Mouse (Mus musculus) MEL (cell line): ENCODE data around the gene Dhrs11. TPM values are rescaled to one million over a fixed set of nuclear protein-coding genes. Genes with fewer than 3 reads are reported as not detected.

Experiments used
- DNase-seq: peaks from one replicate; pipeline ENCODE4 v3.0.0; 2011; ENCODE audit warnings: low read depth, low spot score
- H3K27ac ChIP-seq: 2 replicates; pipeline ENCODE4 v1.5.1; 2012; ENCODE audit warnings: low read depth, mild to moderate bottlenecking, control low read depth, low read length, moderate library complexity; ENCODE audit not compliant: control insufficient read depth
- H3K27me3 ChIP-seq, 2 experiments: fragments of 150-350 bp in 1 of 2; sonication (generic) in 1 of 2; 2 replicates each; pipeline ENCODE4 v1.6.1; 2012; ENCODE audit warnings: low read length in 2 of 2, mild to moderate bottlenecking in 2 of 2, improper control_type of control experiment in 1 of 2, moderate library complexity in 1 of 2; ENCODE audit not compliant: insufficient read depth in 2 of 2, control insufficient read depth in 1 of 2
- H3K36me3 ChIP-seq, 2 experiments: 2 replicates each; pipeline ENCODE4 v1.6.1; 2012 to 2014; ENCODE audit warnings: low read length in 2 of 2, improper control_type of control experiment in 1 of 2, inconsistent platforms in 1 of 2, mild to moderate bottlenecking in 1 of 2; ENCODE audit not compliant: insufficient read depth in 2 of 2, control insufficient read depth in 1 of 2
- H3K4me1 ChIP-seq, 2 experiments: fragments of 150-350 bp in 1 of 2; sonication (generic) in 1 of 2; 2 replicates each; pipeline ENCODE4 v1.6.1; 2012; ENCODE audit warnings: low read length in 2 of 2, improper control_type of control experiment in 1 of 2, mild to moderate bottlenecking in 1 of 2; ENCODE audit not compliant: insufficient read depth in 2 of 2, control insufficient read depth in 1 of 2
- H3K4me3 ChIP-seq, 2 experiments: fragments of 150-350 bp in 1 of 2; sonication (generic) in 1 of 2; 2 replicates each; pipeline ENCODE4 v1.5.1; 2012; ENCODE audit warnings: low read depth in 2 of 2, low read length in 2 of 2, mild to moderate bottlenecking in 2 of 2, moderate library complexity in 2 of 2, control low read depth in 1 of 2, improper control_type of control experiment in 1 of 2; ENCODE audit not compliant: control insufficient read depth in 1 of 2, insufficient read depth in 1 of 2
- H3K79me2 ChIP-seq: 2 replicates; pipeline ENCODE4 v1.6.1; 2012; ENCODE audit warnings: mild to moderate bottlenecking, low read length, moderate library complexity; ENCODE audit not compliant: control insufficient read depth, poor library complexity, insufficient read depth
- H3K9ac ChIP-seq: 2 replicates; pipeline ENCODE4 v1.6.1; 2012; ENCODE audit warnings: low read depth, mild to moderate bottlenecking, control low read depth, low read length, moderate library complexity; ENCODE audit not compliant: control insufficient read depth, poor library complexity, severe bottlenecking
- H3K9me3 ChIP-seq: fragments of 150-350 bp; sonication (generic); replicated peaks from 2 replicates; pipeline ENCODE4 v1.6.1; 2012; ENCODE audit warnings: mild to moderate bottlenecking, low read length, improper control_type of control experiment, moderate library complexity; ENCODE audit not compliant: insufficient read depth
- CHD1 ChIP-seq: IDR thresholded peaks from 2 replicates; pipeline ENCODE4 v1.6.1; 2012; ENCODE audit warnings: low read depth, mild to moderate bottlenecking, inconsistent platforms, low read length, improper control_type of control experiment
- EP300 ChIP-seq, 2 experiments: IDR thresholded peaks; 2 replicates each; pipeline ENCODE4 v1.6.1; 2011; ENCODE audit warnings: improper control_type of control experiment in 2 of 2, low read length in 2 of 2, low read depth in 1 of 2, mild to moderate bottlenecking in 1 of 2
- MAZ ChIP-seq: IDR thresholded peaks from 2 replicates; pipeline ENCODE4 v1.6.1; 2012; ENCODE audit warnings: low read depth, mild to moderate bottlenecking, inconsistent platforms, low read length, improper control_type of control experiment
- MEF2A ChIP-seq: IDR thresholded peaks from 2 replicates; pipeline ENCODE4 v1.6.1; 2014; ENCODE audit warnings: low read depth, mild to moderate bottlenecking, inconsistent platforms, low read length, improper control_type of control experiment; ENCODE audit not compliant: poor library complexity, insufficient replicate concordance, severe bottlenecking; ENCODE audit errors: extremely low read depth
- MYC ChIP-seq: IDR thresholded peaks from 2 replicates; pipeline ENCODE4 v1.6.1; 2011; ENCODE audit warnings: low read depth, mild to moderate bottlenecking, low read length, improper control_type of control experiment, moderate library complexity
- NELFE ChIP-seq: IDR thresholded peaks from 2 replicates; pipeline ENCODE4 v1.6.1; 2011; ENCODE audit warnings: low read depth, low read length, improper control_type of control experiment
- POLR2A ChIP-seq, 2 experiments: IDR thresholded peaks; 2 replicates each; pipeline ENCODE4 v1.6.1; 2011 to 2012; ENCODE audit warnings: low read length in 2 of 2, mild to moderate bottlenecking in 2 of 2, control low read depth in 1 of 2, improper control_type of control experiment in 1 of 2, low read depth in 1 of 2, moderate library complexity in 1 of 2; ENCODE audit not compliant: control insufficient read depth in 1 of 2, insufficient read depth in 1 of 2, poor library complexity in 1 of 2
- RAD21 ChIP-seq: IDR thresholded peaks from 2 replicates; pipeline ENCODE4 v1.6.1; 2011; ENCODE audit warnings: mild to moderate bottlenecking, low read depth, low read length, improper control_type of control experiment
- TAL1 ChIP-seq: IDR thresholded peaks from 2 replicates; pipeline ENCODE4 v1.6.1; 2012; ENCODE audit warnings: mild to moderate bottlenecking, inconsistent platforms, low read length, moderate library complexity, mixed read lengths
- ZC3H11A ChIP-seq: IDR thresholded peaks from 2 replicates; pipeline ENCODE4 v1.6.1; 2012; ENCODE audit warnings: low read depth, mild to moderate bottlenecking, inconsistent platforms, low read length, improper control_type of control experiment
- polyA plus RNA-seq, 2 experiments: library from polyadenylated mRNA; stranded (reverse) in 1 of 2; unstranded in 1 of 2; fragments of >175 nt in 1 of 2; fragments of >200 nt in 1 of 2; gene quantifications; 2 replicates each; pipeline versions ENCODE4 v1.2.1 to v1.2.4; 2012; ENCODE audit warnings: low replicate concordance in 2 of 2, low read depth in 1 of 2; ENCODE audit not compliant: insufficient read length in 2 of 2, insufficient read depth in 1 of 2, missing spikeins in 1 of 2
- total RNA-seq: library from RNA; depleted of rRNA; stranded (reverse); fragments of 300-350 nt; gene quantifications from 2 replicates; pipeline ENCODE4 v1.2.3, GENCODE M21; 2012

Gene Dhrs11
- total and polyA plus RNA-seq, 3 experiments, result 36.6 to 37.7 TPM; not detected in 1

- TF ChIP-seq MEF2A, result no peak
- TF ChIP-seq CHD1, result no peak
- TF ChIP-seq MAZ, result peak; percentile 100; the same call in 1 of the 2 replicates
Measured at GRCm38 (mm10) chr11:84823484-84823897, 5.3 kb downstream of the Dhrs11 start (continued).

GRCm38 (mm10) chr11:84822487-84822886 lies 6.3 kb downstream of the Dhrs11 start:
- peak overlapping the region in 1 of 2 experiments; percentile 7; a peak in 1 of 4 replicates for H3K4me3 ChIP-seq
- no peaks in the 10 kb centered on the region for H3K27me3 ChIP-seq
- H3K4me1 ChIP-seq, result peaks cover 15 to 62% of the 10 kb centered on the region in 2 experiments
- no peak for TF ChIP-seq NELFE
- 0 out of 4 replicates have a peak, but pooled peaks of 1 of the 2 experiments have one; percentile 9 for TF ChIP-seq EP300 (IDR thresholded peaks at IDR 0.05; ENCODE audit: low read depth in 1 of 2, low read length in 2 of 2)
- TF ChIP-seq POLR2A (IDR thresholded peaks at IDR 0.05; ENCODE audit: control insufficient read depth in 1 of 2, insufficient read depth in 1 of 2, low read depth in 1 of 2, low read length in 2 of 2, poor library complexity in 1 of 2), result 0 out of 4 replicates have a peak, but pooled peaks of 1 of the 2 experiments have one; percentile 22
- no peak for TF ChIP-seq RAD21
- peak; percentile 24 for TF ChIP-seq TAL1
- TF ChIP-seq ZC3H11A, result no peak
- peaks cover 6 to 57% of the 10 kb centered on the region in 2 experiments for H3K36me3 ChIP-seq
- DNase-seq, result peak; percentile 57
- peaks cover 47% of the 10 kb centered on the region for H3K79me2 ChIP-seq
- H3K9ac ChIP-seq, result peak overlapping the region; percentile 35
- no peaks in the 10 kb centered on the region for H3K9me3 ChIP-seq
- H3K27ac ChIP-seq, result peak overlapping the region; percentile 63

GRCm38 (mm10) chr11:84821131-84821770 lies 7.5 kb downstream of the Dhrs11 start:
- peaks cover 42% of the 10 kb centered on the region for H3K79me2 ChIP-seq
- H3K9me3 ChIP-seq, result no peaks in the 10 kb centered on the region
- H3K4me1 ChIP-seq, result peaks cover 13 to 59% of the 10 kb centered on the region in 2 experiments
- peak in 1 of 2 experiments; percentile 32; a peak in 1 of 4 replicates for TF ChIP-seq POLR2A (IDR thresholded peaks at IDR 0.05; ENCODE audit: control insufficient read depth in 1 of 2, insufficient read depth in 1 of 2, low read depth in 1 of 2, low read length in 2 of 2, poor library complexity in 1 of 2)
- no peak for TF ChIP-seq MYC
- H3K27me3 ChIP-seq, result no peaks in the 10 kb centered on the region
- no peak overlapping the region for H3K4me3 ChIP-seq
- no peak overlapping the region for H3K27ac ChIP-seq
- no peak for DNase-seq
- peaks cover 6 to 48% of the 10 kb centered on the region in 2 experiments for H3K36me3 ChIP-seq
- H3K9ac ChIP-seq, result peak overlapping the region; percentile 4; the same call in 1 of the 2 replicates
